Mouse (Mus musculus): Measurements from ENCODE around the gene Foxp4.

DNA sequence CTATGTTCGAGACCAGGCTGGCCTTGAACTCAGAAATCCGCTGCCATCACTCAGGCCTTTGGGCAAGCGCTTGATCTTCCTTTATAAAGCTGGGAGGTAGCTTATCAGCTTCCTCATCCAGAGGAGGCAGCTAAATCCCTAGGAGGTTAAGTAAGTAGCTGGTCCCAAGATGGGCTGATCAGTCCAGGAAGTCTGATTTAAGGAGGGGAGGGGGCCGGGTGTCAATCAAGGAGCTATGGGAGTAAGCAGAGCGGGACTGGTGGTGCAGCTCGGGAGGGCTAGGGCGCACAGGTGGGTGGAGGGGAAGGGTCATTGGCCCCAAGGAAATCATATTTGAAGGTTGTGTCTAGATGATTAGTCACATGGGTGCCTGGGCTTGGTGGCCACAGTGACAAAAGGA is 35.8 kb downstream of the Foxp4 start:
- TF ChIP-seq MAFK (IDR thresholded peaks at IDR 0.05; ENCODE audit: insufficient replicate concordance, low read length) (no peak), POLR2A (IDR thresholded peaks at IDR 0.05; ENCODE audit: low read depth, low read length) (no peak), USF2 (conservative IDR thresholded peaks at IDR 0.05; ENCODE audit: low read depth, low read length) (no peak)
